Mouse (Mus musculus) E14TG2a.4 (cell line): Measurements from ENCODE around the gene Zp3.

Experiments
- H3K27me3 ChIP-seq: 2 replicates; pipeline ENCODE4 v1.6.1; 2014; ENCODE audit warnings: low read length, control low read depth; ENCODE audit not compliant: insufficient read depth
- H3K36me3 ChIP-seq: 2 replicates; pipeline ENCODE4 v1.6.1; 2014; ENCODE audit warnings: low read length, control low read depth; ENCODE audit not compliant: insufficient read depth
- H3K4me1 ChIP-seq: replicated peaks from 2 replicates; pipeline ENCODE4 v1.6.1; 2014; ENCODE audit warnings: low read depth, low read length, control low read depth
- H3K4me3 ChIP-seq: replicated peaks from 2 replicates; pipeline ENCODE4 v1.5.1; 2014; ENCODE audit warnings: mild to moderate bottlenecking, low read length
- H3K9me3 ChIP-seq: 2 replicates; pipeline ENCODE4 v1.6.1; 2014; ENCODE audit warnings: low read length, control low read depth
- CTCF ChIP-seq: conservative IDR thresholded peaks from 2 replicates; pipeline ENCODE4 v1.5.1; 2014; ENCODE audit warnings: low read length
- NANOG ChIP-seq: IDR thresholded peaks from 2 replicates; pipeline ENCODE4 v1.6.1; 2014; ENCODE audit warnings: borderline replicate concordance, low read length, mixed read lengths
- POU5F1 ChIP-seq: IDR thresholded peaks from 2 replicates; pipeline ENCODE4 v1.6.1; 2014; ENCODE audit warnings: low read length, borderline replicate concordance

The Zp3 gene

DNA sequence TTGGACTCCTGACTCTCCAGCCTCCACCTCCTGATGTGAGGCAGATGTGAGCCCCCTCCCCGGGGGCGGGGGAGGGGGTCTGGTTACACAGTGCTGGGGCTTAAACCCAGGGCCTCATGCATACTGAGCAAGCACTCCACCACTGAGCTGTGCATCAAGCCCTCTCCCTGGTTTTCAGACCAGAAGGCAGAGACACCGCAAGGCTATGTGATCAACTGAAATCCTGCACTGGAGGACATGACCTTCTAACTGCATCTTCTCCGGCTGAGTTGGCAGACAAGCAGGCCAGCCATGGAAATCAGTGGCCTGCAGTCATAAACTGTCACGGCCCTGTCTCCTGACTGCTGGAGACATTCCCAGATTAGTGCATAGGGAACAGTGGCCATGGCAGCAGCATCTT, 39.3 kb upstream of the Zp3 start:
- TF ChIP-seq CTCF (no peak), NANOG (no peak; the same call in 1 of the 2 replicates), POU5F1 (no peak)
- H3K27me3 ChIP-seq, result no peaks in the 10 kb centered on the region
- no peak overlapping the region for H3K4me3 ChIP-seq
- peaks cover 79% of the 10 kb centered on the region for H3K4me1 ChIP-seq
- no peaks in the 10 kb centered on the region for H3K9me3 ChIP-seq
- no peaks in the 10 kb centered on the region for H3K36me3 ChIP-seq

DNA sequence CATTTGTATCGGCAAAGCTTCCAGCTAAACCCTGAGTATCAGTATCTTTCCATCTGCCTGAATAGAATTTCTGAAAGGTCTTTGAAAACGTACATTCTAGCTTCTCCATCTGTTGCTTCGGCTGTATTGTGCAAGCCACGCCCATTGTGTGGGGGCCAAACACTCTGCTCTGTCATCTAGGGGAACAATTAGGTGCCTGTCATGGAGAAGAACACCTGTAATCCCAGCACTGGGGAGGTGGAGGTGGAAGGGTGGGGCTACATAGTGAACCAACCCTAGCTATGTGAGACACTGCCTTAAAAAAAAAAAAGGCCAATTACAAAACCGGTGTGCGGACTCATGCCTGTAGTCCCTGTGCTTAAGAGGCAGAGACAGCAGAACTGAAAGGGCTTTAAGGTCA, 37.2 kb upstream of the Zp3 start:
- no peaks in the 10 kb centered on the region for H3K27me3 ChIP-seq
- TF ChIP-seq POU5F1, result no peak
- no peak for TF ChIP-seq CTCF
- TF ChIP-seq NANOG, result no peak

DNA sequence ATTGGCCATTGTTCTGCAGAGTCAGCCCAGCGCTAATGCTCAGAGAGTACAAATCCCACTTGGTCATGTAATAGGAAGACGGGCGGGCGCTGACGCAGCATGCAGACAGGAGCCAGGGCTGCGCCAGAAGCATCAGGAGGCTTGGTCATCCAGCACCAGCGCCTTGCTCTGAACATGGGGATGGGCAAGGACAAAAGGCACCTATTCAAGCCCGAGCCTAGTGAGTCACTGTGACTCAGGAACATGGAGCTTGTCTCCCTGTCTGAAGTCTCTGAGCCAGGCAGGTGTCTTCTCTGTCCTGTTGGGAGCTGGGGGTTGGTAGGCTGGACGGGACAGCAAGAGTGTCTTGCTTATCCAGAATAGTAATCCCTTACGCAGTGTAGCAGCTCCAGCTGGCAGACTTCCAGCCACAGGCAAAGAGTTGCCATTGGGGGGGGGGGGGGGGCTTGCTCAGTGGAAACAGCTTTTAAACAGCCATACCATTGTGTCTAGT, 33.9 kb upstream of the Zp3 start:
- Histone ChIP-seq H3K27me3 (no peaks in the 10 kb centered on the region), H3K4me1 (peaks cover 55% of the 10 kb centered on the region), H3K9me3 (peaks cover 8% of the 10 kb centered on the region), H3K36me3 (no peaks in the 10 kb centered on the region), H3K4me3 (peak overlapping the region; percentile 39)
- TF ChIP-seq CTCF (no peak), NANOG (no peak), POU5F1 (no peak)

More for the DNA sequence above, 37.2 kb upstream of the Zp3 start:
- H3K36me3 ChIP-seq, result no peaks in the 10 kb centered on the region
- no peaks in the 10 kb centered on the region for H3K9me3 ChIP-seq
- no peak overlapping the region for H3K4me3 ChIP-seq
- H3K4me1 ChIP-seq, result peaks cover 77% of the 10 kb centered on the region

DNA sequence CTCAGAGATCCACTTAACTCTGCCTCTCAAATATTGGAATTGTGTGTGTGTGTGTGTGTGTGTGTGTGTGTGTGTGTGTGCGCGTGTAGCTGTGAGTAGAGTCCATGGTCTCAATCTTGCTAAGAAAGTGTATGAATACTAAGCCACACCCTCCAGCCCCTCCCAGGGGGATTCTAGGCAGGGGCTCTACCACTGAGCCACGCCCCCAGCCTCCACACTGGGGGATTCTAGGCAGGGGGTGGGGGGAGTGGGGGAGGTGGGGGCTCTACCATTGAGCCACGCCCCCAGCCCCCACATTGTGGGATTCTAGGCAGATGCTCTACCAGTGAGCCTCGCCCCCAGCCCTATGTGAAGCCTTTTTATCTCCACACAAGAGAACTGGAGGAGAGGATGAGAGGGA, 33.3 kb upstream of the Zp3 start:
- H3K27me3 ChIP-seq, result no peaks in the 10 kb centered on the region

DNA sequence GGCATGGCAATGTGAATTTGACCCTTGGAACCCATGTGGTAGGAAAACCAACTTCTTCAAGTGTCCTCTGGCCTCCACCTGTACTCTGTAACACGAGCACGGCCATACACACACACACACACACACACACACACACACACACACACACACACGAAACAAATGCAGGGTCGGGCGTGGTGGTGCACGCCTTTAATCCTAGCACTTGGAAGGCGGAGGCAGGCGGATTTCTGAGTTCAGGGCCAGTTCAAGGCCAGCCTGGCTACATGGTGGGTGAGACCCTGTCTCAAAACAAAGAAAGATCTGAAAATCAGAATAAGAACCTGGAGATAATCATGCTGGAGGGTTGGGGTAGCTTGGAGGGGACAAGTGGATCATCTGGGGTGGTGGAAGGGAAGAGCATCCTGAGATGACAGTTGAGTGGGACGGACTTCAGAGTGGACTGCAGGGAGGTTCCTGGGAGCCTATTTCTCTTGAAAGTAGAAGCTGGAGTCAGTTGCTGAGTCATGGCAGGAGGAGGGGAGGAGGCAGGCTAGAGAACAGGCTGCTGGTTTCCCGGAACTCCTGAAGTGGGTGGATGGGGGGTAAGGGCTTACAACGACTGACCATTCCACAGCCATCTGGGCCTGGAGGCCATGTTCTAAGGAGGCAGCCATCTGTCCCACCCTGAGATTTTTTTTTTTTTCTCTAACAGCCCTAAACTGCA, 29.0 kb upstream of the Zp3 start:
- Histone ChIP-seq H3K4me1 (peaks cover 45% of the 10 kb centered on the region), H3K27me3 (no peaks in the 10 kb centered on the region), H3K36me3 (no peaks in the 10 kb centered on the region), H3K9me3 (peaks cover 14% of the 10 kb centered on the region), H3K4me3 (no peak overlapping the region)
- TF ChIP-seq NANOG, result no peak
- TF ChIP-seq POU5F1, result no peak
- TF ChIP-seq CTCF, result no peak

More for the DNA sequence above, 33.3 kb upstream of the Zp3 start:
- Histone ChIP-seq H3K4me1 (peaks cover 54% of the 10 kb centered on the region), H3K4me3 (no peak overlapping the region), H3K9me3 (peaks cover 14% of the 10 kb centered on the region), H3K36me3 (no peaks in the 10 kb centered on the region)
- no peak for TF ChIP-seq POU5F1
- no peak for TF ChIP-seq NANOG
- no peak for TF ChIP-seq CTCF

DNA sequence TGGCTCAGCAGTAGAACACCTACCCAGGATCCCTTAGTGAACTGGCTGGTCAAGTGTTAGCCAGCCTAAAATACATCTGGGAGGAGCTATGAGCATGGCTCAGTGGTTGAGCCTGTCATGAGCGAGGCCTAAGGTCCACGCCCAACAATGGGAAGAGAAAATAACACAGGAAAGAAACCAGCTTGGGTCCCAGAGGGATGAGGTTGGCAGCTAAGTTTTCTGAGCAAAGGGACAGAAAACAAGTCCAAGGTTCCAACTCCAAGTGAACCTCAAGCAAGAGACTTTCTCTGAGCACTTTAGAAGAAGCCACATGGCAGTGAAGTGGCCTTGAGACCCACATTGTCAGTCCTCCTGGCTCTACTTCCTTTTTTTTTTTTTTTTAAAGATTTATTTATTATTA, 28.2 kb upstream of the Zp3 start:
- peaks cover 45% of the 10 kb centered on the region for H3K4me1 ChIP-seq
- H3K9me3 ChIP-seq, result peaks cover 14% of the 10 kb centered on the region
- H3K4me3 ChIP-seq, result no peak overlapping the region
- TF ChIP-seq POU5F1, result no peak
- no peak for TF ChIP-seq CTCF
- TF ChIP-seq NANOG, result no peak
- H3K36me3 ChIP-seq, result no peaks in the 10 kb centered on the region
- no peaks in the 10 kb centered on the region for H3K27me3 ChIP-seq

DNA sequence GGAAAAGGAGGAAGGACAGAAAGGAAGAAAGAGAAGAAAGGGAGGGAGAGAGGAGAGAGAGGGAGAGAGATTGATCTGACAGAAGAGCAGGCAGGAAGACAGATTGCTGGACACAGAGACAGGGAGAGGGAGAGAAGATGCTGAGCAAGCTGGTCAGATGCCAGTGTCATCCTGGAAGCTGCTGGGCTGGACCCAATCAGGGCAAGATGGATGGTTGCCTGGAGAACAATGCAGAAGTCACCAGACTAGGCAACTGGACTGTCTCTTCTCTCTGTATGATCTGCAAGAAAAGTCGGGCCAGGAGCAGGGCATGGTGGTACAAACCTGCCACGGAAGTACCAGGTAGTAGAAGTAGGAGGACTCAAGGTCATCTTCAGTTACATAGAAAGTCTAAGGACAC, 27.1 kb upstream of the Zp3 start:
- Histone ChIP-seq H3K27me3 (no peaks in the 10 kb centered on the region), H3K9me3 (peaks cover 14% of the 10 kb centered on the region), H3K4me1 (peaks cover 45% of the 10 kb centered on the region), H3K36me3 (no peaks in the 10 kb centered on the region), H3K4me3 (no peak overlapping the region)
- no peak for TF ChIP-seq POU5F1
- no peak for TF ChIP-seq CTCF
- no peak for TF ChIP-seq NANOG

DNA sequence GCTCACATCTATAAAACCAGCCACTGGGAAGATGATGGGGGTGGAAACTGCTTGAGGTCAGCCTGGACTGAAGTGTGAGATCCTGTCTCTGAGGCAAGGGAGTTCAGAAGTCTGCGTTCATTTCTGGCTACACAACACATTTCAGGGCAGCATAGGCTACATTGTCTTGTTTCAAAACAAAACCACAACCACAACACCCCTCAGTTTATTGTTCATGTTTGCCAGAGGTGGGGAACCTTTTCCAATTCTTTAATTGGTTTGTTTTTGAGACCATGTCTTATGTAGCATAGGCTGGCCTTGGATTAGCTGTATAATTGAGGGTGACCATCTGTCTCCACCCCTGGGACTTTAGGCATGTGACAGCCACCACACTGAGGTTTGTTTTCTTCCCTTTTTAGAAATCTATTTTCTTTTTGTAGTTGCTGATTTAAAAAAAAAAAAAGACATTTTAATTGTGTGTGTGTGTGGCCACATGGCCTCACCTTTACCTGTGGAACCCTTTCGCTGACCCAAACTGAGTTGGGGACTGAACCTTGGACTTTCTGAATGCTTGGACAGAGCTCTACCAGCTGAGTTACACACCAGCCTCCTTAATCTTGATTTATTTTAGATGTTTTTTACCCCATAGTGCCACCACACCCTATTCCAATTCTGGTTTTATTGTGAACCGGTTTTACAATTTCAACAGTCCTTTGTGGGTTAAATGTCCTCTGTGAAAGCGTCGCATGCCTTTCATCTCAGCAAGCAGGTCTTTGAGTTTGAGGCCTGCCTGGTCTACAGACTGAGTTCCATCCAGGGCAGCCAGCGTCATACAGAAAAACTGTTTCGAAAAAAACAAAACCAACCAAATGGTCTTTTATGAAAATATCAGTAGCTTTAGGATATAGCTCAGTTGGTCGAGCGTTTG, 23.3 kb upstream of the Zp3 start:
- Histone ChIP-seq H3K4me1 (peaks cover 77% of the 10 kb centered on the region), H3K27me3 (no peaks in the 10 kb centered on the region), H3K36me3 (peaks cover 12% of the 10 kb centered on the region), H3K4me3 (peak overlapping the region; percentile 49; the same call in 1 of the 2 replicates), H3K9me3 (peaks cover 5% of the 10 kb centered on the region; the same call in 1 of the 2 replicates)
- TF ChIP-seq POU5F1, result no peak
- no peak for TF ChIP-seq CTCF
- no peak for TF ChIP-seq NANOG
